Mouse (Mus musculus): ENCODE measurements around the gene Dclk2. TPM values are rescaled to one million over a fixed set of nuclear protein-coding genes. Genes with fewer than 3 reads are reported as not detected.

Gene Dclk2
- polyA plus RNA-seq, 1 experiment from 2014 or later: 3.4 TPM

GRCm38 (mm10) chr3:86858699-86859098, 62.0 kb downstream of the Dclk2 start:
- H3K4me2 ChIP-seq: no peak overlapping the region
- ATAC-seq (replicated peaks; ENCODE audit: low FRiP score): no peak
- no peaks in the 10 kb centered on the region for H3K36me3 ChIP-seq
- no peaks in the 10 kb centered on the region for H3K27me3 ChIP-seq
- H3K4me3 ChIP-seq (replicated peaks): no peak overlapping the region
- H3K4me1 ChIP-seq: peaks cover 19% of the 10 kb centered on the region
- H3K9ac ChIP-seq: no peak overlapping the region
- 90% methylated on average over 5 of the region's 5 CpGs for WGBS
- H3K27ac ChIP-seq: no peak overlapping the region
- H3K9me3 ChIP-seq (replicated peaks): no peaks in the 10 kb centered on the region

- Histone ChIP-seq H3K9me3 (replicated peaks) (no peaks in the 10 kb centered on the region), H3K4me2 (no peak overlapping the region), H3K27ac (no peak overlapping the region), H3K27me3 (no peaks in the 10 kb centered on the region), H3K4me3 (replicated peaks) (no peak overlapping the region), H3K9ac (no peak overlapping the region), H3K4me1 (peaks cover 12% of the 10 kb centered on the region), H3K36me3 (no peaks in the 10 kb centered on the region)
- ATAC-seq (replicated peaks; ENCODE audit: low FRiP score): no peak
- 67% methylated on average over 8 of the region's 8 CpGs for WGBS
These were observed 62.7 kb downstream of the Dclk2 start for GRCm38 (mm10) chr3:86857833-86858398.

GRCm38 (mm10) chr3:86852867-86853266, 67.8 kb downstream of the Dclk2 start:
- no peak overlapping the region for H3K4me2 ChIP-seq
- H3K4me3 ChIP-seq (replicated peaks): no peak overlapping the region
- H3K4me1 ChIP-seq: peaks cover 9% of the 10 kb centered on the region
- no peak overlapping the region for H3K27ac ChIP-seq
- ATAC-seq (replicated peaks; ENCODE audit: low FRiP score): no peak
- no peak overlapping the region for H3K9ac ChIP-seq
- H3K27me3 ChIP-seq: no peaks in the 10 kb centered on the region
- H3K36me3 ChIP-seq: no peaks in the 10 kb centered on the region
- no peaks in the 10 kb centered on the region for H3K9me3 ChIP-seq (replicated peaks)
- 40% methylated on average over 3 of the region's 3 CpGs for WGBS

- H3K4me3 ChIP-seq (replicated peaks): no peak overlapping the region
- H3K9me3 ChIP-seq (replicated peaks): no peaks in the 10 kb centered on the region
- H3K27me3 ChIP-seq: no peaks in the 10 kb centered on the region
- no peak overlapping the region for H3K27ac ChIP-seq
- ATAC-seq (replicated peaks; ENCODE audit: low FRiP score): no peak
- 83% methylated on average over 7 of the region's 7 CpGs for WGBS
- no peak overlapping the region for H3K4me2 ChIP-seq
- H3K4me1 ChIP-seq: peaks cover 9% of the 10 kb centered on the region
- no peaks in the 10 kb centered on the region for H3K36me3 ChIP-seq
- no peak overlapping the region for H3K9ac ChIP-seq
These were observed 69.5 kb downstream of the Dclk2 start for GRCm38 (mm10) chr3:86851131-86851530.

- H3K4me3 ChIP-seq (replicated peaks): no peak overlapping the region
- 68% methylated on average over 10 of the region's 10 CpGs for WGBS
- H3K9me3 ChIP-seq (replicated peaks): no peaks in the 10 kb centered on the region
- H3K4me1 ChIP-seq: peaks cover 13% of the 10 kb centered on the region
- ATAC-seq (replicated peaks; ENCODE audit: low FRiP score): no peak
- H3K27ac ChIP-seq: no peak overlapping the region
- no peaks in the 10 kb centered on the region for H3K27me3 ChIP-seq
- no peak overlapping the region for H3K4me2 ChIP-seq
- no peaks in the 10 kb centered on the region for H3K36me3 ChIP-seq
- H3K9ac ChIP-seq: no peak overlapping the region
These were observed 70.1 kb downstream of the Dclk2 start for GRCm38 (mm10) chr3:86850394-86851030.

- H3K27me3 ChIP-seq: no peaks in the 10 kb centered on the region
- no peak overlapping the region for H3K27ac ChIP-seq
- peaks cover 19% of the 10 kb centered on the region for H3K4me1 ChIP-seq
- H3K4me2 ChIP-seq: no peak overlapping the region
- no peak overlapping the region for H3K4me3 ChIP-seq (replicated peaks)
- H3K9ac ChIP-seq: no peak overlapping the region
- H3K9me3 ChIP-seq (replicated peaks): no peaks in the 10 kb centered on the region
- H3K36me3 ChIP-seq: no peaks in the 10 kb centered on the region
- WGBS: 62% methylated on average over 2 of the region's 2 CpGs
- ATAC-seq (replicated peaks; ENCODE audit: low FRiP score): no peak
These were observed 71.3 kb downstream of the Dclk2 start for GRCm38 (mm10) chr3:86849337-86849736.

- H3K9ac ChIP-seq: no peak overlapping the region
- WGBS: 82% methylated on average over 2 of the region's 2 CpGs
These were observed 73.1 kb downstream of the Dclk2 start for GRCm38 (mm10) chr3:86847536-86847935.

GRCm38 (mm10) chr3:86846036-86846435, 74.6 kb downstream of the Dclk2 start:
- 25% methylated on average over 4 of the region's 4 CpGs for WGBS
- Histone ChIP-seq H3K27me3 (no peaks in the 10 kb centered on the region), H3K9ac (no peak overlapping the region), H3K36me3 (no peaks in the 10 kb centered on the region), H3K27ac (no peak overlapping the region), H3K4me1 (peaks cover 19% of the 10 kb centered on the region), H3K9me3 (replicated peaks) (no peaks in the 10 kb centered on the region), H3K4me3 (replicated peaks) (no peak overlapping the region), H3K4me2 (no peak overlapping the region)
- no peak for ATAC-seq (replicated peaks; ENCODE audit: low FRiP score)

More at GRCm38 (mm10) chr3:86847536-86847935, 73.1 kb downstream of the Dclk2 start:
- Histone ChIP-seq H3K9me3 (replicated peaks) (no peaks in the 10 kb centered on the region), H3K4me3 (replicated peaks) (no peak overlapping the region), H3K27me3 (no peaks in the 10 kb centered on the region), H3K4me2 (no peak overlapping the region), H3K36me3 (no peaks in the 10 kb centered on the region), H3K4me1 (peaks cover 19% of the 10 kb centered on the region), H3K27ac (no peak overlapping the region)
- no peak for ATAC-seq (replicated peaks; ENCODE audit: low FRiP score)

GRCm38 (mm10) chr3:86845578-86845977, 75.1 kb downstream of the Dclk2 start:
- no peak overlapping the region for H3K27ac ChIP-seq
- H3K9ac ChIP-seq: no peak overlapping the region
- WGBS: 73% methylated on average over 1 of the region's 1 CpGs
- H3K27me3 ChIP-seq: no peaks in the 10 kb centered on the region
- H3K36me3 ChIP-seq: no peaks in the 10 kb centered on the region
- peaks cover 16% of the 10 kb centered on the region for H3K4me1 ChIP-seq
- no peaks in the 10 kb centered on the region for H3K9me3 ChIP-seq (replicated peaks)
- H3K4me3 ChIP-seq (replicated peaks): no peak overlapping the region
- no peak for ATAC-seq (replicated peaks; ENCODE audit: low FRiP score)
- H3K4me2 ChIP-seq: no peak overlapping the region

GRCm38 (mm10) chr3:86844804-86845481, 75.7 kb downstream of the Dclk2 start:
- no peak overlapping the region for H3K4me3 ChIP-seq (replicated peaks)
- H3K27ac ChIP-seq: no peak overlapping the region
- H3K9ac ChIP-seq: no peak overlapping the region
- ATAC-seq (replicated peaks; ENCODE audit: low FRiP score): no peak
- 21% methylated on average over 8 of the region's 8 CpGs for WGBS
- no peaks in the 10 kb centered on the region for H3K27me3 ChIP-seq
- H3K4me2 ChIP-seq: no peak overlapping the region
- H3K36me3 ChIP-seq: no peaks in the 10 kb centered on the region
- H3K4me1 ChIP-seq: peaks cover 13% of the 10 kb centered on the region; the same call in 1 of the 2 replicates
- no peaks in the 10 kb centered on the region for H3K9me3 ChIP-seq (replicated peaks)

GRCm38 (mm10) chr3:86842461-86842860, 78.2 kb downstream of the Dclk2 start:
- Histone ChIP-seq H3K4me2 (no peak overlapping the region), H3K36me3 (no peaks in the 10 kb centered on the region), H3K27me3 (no peaks in the 10 kb centered on the region), H3K9me3 (replicated peaks) (no peaks in the 10 kb centered on the region), H3K9ac (no peak overlapping the region), H3K4me3 (replicated peaks) (no peak overlapping the region), H3K27ac (no peak overlapping the region), H3K4me1 (peaks cover 13% of the 10 kb centered on the region; the same call in 1 of the 2 replicates)
- ATAC-seq (replicated peaks; ENCODE audit: low FRiP score): no peak
- WGBS: 88% methylated on average over 2 of the region's 2 CpGs

GRCm38 (mm10) chr3:86839606-86840005, 81.0 kb downstream of the Dclk2 start:
- Histone ChIP-seq H3K36me3 (no peaks in the 10 kb centered on the region), H3K27me3 (no peaks in the 10 kb centered on the region), H3K9ac (no peak overlapping the region), H3K4me3 (replicated peaks) (no peak overlapping the region), H3K27ac (no peak overlapping the region), H3K9me3 (replicated peaks) (no peaks in the 10 kb centered on the region), H3K4me1 (0 out of 2 replicates have a peak, but pooled peaks cover 5% of the 10 kb centered on the region), H3K4me2 (no peak overlapping the region)
- no peak for ATAC-seq (replicated peaks; ENCODE audit: low FRiP score)
- 45% methylated on average over 3 of the region's 3 CpGs for WGBS
